Mouse (Mus musculus) heart, embryonic 12.5 days (tissue): ENCODE data around the gene Gm20388. TPM values are rescaled to one million over a fixed set of nuclear protein-coding genes. Genes with fewer than 3 reads are reported as not detected.

Experiments
- ATAC-seq: fragments of 200-750 bp; cut with Nextera tagmentation; 2 replicates; pipeline ENCODE4 v1.8.0; 2017; ENCODE audit warnings: moderate TSS enrichment, moderate library complexity; ENCODE audit not compliant: insufficient number of reproducible peaks, low FRiP score
- H3K27ac ChIP-seq: fragments of 300-500 bp; sonication (generic); 2 replicates; pipeline ENCODE4 v1.5.1; 2016; ENCODE audit warnings: mild to moderate bottlenecking, moderate library complexity; ENCODE audit not compliant: poor library complexity, severe bottlenecking
- H3K27me3 ChIP-seq: fragments of 300-500 bp; sonication (generic); replicated peaks from 2 replicates; pipeline ENCODE4 v1.6.1; 2016; ENCODE audit warnings: mild to moderate bottlenecking, moderate library complexity
- H3K36me3 ChIP-seq: fragments of 300-500 bp; sonication (generic); 2 replicates; pipeline ENCODE4 v1.6.1; 2016; ENCODE audit warnings: mild to moderate bottlenecking, moderate library complexity
- H3K4me1 ChIP-seq: fragments of 300-500 bp; sonication (generic); replicated peaks from 2 replicates; pipeline ENCODE4 v1.6.1; 2016; ENCODE audit warnings: mild to moderate bottlenecking
- H3K4me2 ChIP-seq: fragments of 300-500 bp; sonication (generic); 2 replicates; pipeline ENCODE4 v1.6.1; 2016; ENCODE audit warnings: mild to moderate bottlenecking, moderate library complexity
- H3K4me3 ChIP-seq: fragments of 300-500 bp; sonication (generic); 2 replicates; pipeline ENCODE4 v1.5.1; 2016; ENCODE audit warnings: mild to moderate bottlenecking
- H3K9ac ChIP-seq: fragments of 300-500 bp; sonication (generic); 2 replicates; pipeline ENCODE4 v1.6.1; 2016; ENCODE audit warnings: mild to moderate bottlenecking, moderate library complexity
- H3K9me3 ChIP-seq: fragments of 300-500 bp; sonication (generic); replicated peaks from 2 replicates; pipeline ENCODE4 v1.6.1; 2016; ENCODE audit warnings: mild to moderate bottlenecking, moderate library complexity
- WGBS: fragments of 180-500 bp; shearing (Covaris S2); methylation state at CpG from one replicate; pipeline ENCODE4 v1.1.7; 2016; 5-methylcytosine and 5-hydroxymethylcytosine counted together
- polyA plus RNA-seq: library from polyadenylated mRNA; unstranded; fragments of >200 nt; fragmentation: Nextera tagmentation; extraction: Ambion mirVana; gene quantifications from 2 replicates; pipeline ENCODE4 v1.2.1, GENCODE M21; 2016

The Gm20388 gene
- polyA plus RNA-seq, 1 experiment from 2014 or later = not detected

DNA sequence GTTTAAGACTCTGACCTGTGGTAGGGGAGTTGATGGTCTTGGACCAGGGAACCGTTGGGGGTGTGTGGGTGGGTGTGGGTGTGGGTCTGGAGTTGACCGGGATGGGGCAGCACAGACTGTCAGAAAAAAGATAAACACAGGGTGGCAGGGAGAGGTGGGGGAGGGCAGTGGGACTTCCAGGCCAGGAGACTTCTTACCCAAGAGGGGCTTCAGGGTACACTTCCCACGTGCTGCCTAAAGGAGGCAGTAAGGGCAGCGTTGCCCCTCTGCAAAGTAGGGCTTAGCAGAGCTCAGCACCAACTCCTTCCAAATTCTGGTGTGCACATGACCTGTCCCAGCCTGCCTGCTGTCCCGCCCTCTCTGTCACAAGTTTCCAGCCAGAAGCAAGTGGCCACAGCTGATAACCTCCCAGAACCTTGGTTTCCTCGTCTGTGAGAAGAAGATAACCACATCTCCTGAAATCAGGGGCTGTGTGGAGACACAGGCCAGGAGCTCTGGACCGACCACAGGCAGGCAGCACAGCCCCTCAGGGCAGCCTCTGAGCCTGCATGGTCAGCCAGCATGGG is 2808.9 kb downstream of the Gm20388 start:
- Histone ChIP-seq H3K4me3 (peak overlapping the region; percentile 24; the same call in 1 of the 2 replicates), H3K9me3 (no peaks in the 10 kb centered on the region), H3K36me3 (no peaks in the 10 kb centered on the region), H3K4me1 (peaks cover 51% of the 10 kb centered on the region), H3K9ac (peak overlapping the region; percentile 10; the same call in 1 of the 2 replicates), H3K27ac (peak overlapping the region; percentile 61), H3K27me3 (peaks cover 60% of the 10 kb centered on the region), H3K4me2 (peak overlapping the region; percentile 62)
- peak; percentile 92 for ATAC-seq
- whole genome bisulfite sequencing = 3% methylated on average over 7 of the region's 7 CpGs

DNA sequence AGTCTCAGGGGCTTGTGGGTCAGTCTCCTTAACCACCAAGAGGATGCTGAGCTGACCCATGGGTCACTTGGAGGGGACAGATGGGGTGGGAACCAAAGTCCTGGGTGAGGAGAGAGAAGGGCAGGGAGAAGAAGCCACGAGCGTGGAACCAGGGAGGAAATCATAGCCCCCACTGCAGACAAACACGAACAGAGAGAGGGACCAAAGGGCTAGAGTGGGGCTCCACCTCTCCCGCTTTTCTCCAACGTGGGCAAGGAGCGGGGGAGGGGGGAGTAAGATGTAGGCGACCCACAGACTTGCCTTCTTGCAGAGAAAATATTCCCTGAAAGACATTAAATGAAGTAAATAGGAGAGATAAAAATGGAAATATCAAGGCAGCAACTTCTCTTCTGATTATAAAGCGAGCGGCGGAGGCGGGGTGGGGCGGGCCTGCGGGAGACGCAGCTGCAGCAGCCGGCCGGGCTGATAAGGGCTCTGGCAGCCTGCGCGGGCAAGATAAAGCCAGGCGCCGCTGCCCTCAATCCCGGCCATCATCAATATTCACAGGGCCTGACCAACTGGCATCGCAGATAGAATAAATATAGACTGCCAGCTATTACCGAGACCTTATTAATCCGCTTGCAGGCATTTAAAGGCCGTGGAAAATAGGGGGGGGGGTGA is 2809.6 kb downstream of the Gm20388 start:
- H3K4me2 ChIP-seq = peak overlapping the region; percentile 62
- no peaks in the 10 kb centered on the region for H3K36me3 ChIP-seq
- H3K9me3 ChIP-seq = no peaks in the 10 kb centered on the region
- H3K27ac ChIP-seq = peak overlapping the region; percentile 61
- H3K27me3 ChIP-seq = peaks cover 54% of the 10 kb centered on the region
- 1% methylated on average over 25 of the region's 25 CpGs for WGBS
- peak overlapping the region; percentile 10; the same call in 1 of the 2 replicates for H3K9ac ChIP-seq
- ATAC-seq = peak; percentile 88
- H3K4me1 ChIP-seq = peaks cover 51% of the 10 kb centered on the region
- peak overlapping the region; percentile 24 for H3K4me3 ChIP-seq

DNA sequence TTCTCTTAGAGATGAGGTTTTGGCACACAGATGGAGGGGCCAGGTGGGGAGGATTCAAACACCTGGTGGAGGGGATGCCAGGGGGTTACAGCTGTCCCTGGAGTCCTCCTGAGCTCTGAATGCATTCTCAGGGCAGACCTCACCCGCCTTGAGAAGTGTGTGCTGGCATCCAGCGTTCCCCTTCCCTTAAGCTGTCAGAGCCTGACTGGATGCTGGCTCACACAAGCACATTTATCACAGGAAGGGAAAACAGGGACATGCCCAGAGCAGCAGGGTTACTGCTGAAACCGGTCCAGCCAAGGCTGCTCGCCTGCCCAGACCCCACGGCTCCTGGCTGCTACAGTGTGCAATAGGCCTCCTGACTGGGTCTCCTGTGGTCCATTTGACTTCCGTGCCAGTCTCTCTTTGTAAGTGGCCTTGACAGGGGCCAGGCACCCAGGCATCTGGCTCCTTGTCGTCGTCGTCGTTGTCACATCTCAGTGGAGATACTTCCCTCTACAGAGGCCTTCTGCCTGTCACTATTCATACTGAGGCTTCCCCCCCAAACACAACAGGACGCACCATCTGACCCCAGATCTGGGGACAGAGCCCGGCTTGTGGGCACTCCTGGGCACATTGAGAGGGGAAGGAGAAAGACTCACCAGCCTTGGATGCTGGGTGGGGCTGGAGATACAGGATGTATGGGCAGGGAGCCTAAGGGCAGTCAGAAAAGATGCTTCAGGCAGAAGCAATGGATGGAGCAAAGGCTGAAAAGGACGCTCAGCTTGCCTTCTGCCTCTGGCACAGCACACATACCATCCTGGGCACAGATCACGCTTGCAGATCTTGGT is 2810.4 kb downstream of the Gm20388 start:
- Histone ChIP-seq H3K27me3 (peaks cover 53% of the 10 kb centered on the region), H3K9ac (0 out of 2 replicates have a peak overlapping the region, but pooled peaks have one; percentile 20), H3K4me2 (peak overlapping the region; percentile 62), H3K4me1 (peaks cover 51% of the 10 kb centered on the region), H3K27ac (peak overlapping the region; percentile 50), H3K4me3 (peak overlapping the region; percentile 24; the same call in 1 of the 2 replicates), H3K9me3 (no peaks in the 10 kb centered on the region), H3K36me3 (no peaks in the 10 kb centered on the region)
- 26% methylated on average over 14 of the region's 14 CpGs for WGBS
- peak; percentile 33 for ATAC-seq

DNA sequence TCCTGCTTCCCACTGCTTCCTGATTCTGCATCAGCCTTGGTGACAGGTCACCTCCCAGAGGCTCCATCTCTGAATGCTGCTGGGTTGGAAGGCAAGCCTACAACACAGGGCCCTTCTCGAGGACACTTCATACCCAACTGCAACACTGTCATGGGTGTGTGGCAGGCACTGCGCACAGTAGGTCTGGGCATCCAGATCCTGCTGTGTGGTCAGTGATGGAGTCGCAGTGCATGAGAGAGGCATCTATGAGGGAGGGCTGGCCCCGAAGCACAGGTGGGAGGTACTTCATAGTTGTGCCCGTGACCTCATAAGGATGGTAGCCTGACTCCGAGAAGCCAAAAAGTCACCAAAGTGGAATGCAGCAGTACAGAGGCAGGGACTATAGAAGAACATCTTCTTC is 2814.5 kb downstream of the Gm20388 start:
- Histone ChIP-seq H3K27me3 (peaks cover 58% of the 10 kb centered on the region), H3K9me3 (no peaks in the 10 kb centered on the region), H3K4me1 (peaks cover 45% of the 10 kb centered on the region), H3K36me3 (no peaks in the 10 kb centered on the region), H3K4me2 (no peak overlapping the region), H3K9ac (no peak overlapping the region), H3K27ac (no peak overlapping the region), H3K4me3 (no peak overlapping the region)
- ATAC-seq = no peak
- WGBS = 93% methylated on average over 6 of the region's 6 CpGs

DNA sequence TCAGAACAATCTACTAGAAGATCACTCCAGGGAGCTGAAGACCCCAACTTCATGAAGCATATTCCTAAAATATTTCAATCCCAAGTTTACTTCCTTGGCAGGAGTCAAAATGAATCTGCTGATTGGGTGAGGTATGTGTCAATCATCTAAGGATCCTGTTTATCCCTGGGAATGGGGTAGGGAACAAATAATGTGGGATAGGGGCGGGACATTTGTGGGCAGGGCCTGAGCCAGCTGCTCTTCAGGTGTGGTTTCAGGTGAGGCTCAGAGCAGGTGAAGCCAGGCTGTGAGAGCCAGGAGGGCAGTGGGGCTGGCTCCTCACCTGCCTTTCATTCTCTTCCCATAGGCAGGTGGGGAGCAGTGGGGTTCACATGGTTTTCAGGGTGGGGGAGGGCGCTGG is 2816.1 kb downstream of the Gm20388 start:
- H3K9me3 ChIP-seq = no peaks in the 10 kb centered on the region
- no peak overlapping the region for H3K27ac ChIP-seq
- H3K4me1 ChIP-seq = peaks cover 29% of the 10 kb centered on the region
- peaks cover 62% of the 10 kb centered on the region for H3K27me3 ChIP-seq
- H3K36me3 ChIP-seq = no peaks in the 10 kb centered on the region
- no peak overlapping the region for H3K4me2 ChIP-seq
- no peak overlapping the region for H3K4me3 ChIP-seq
- no peak for ATAC-seq
- no peak overlapping the region for H3K9ac ChIP-seq
- 74% methylated on average over 2 of the region's 2 CpGs for WGBS

DNA sequence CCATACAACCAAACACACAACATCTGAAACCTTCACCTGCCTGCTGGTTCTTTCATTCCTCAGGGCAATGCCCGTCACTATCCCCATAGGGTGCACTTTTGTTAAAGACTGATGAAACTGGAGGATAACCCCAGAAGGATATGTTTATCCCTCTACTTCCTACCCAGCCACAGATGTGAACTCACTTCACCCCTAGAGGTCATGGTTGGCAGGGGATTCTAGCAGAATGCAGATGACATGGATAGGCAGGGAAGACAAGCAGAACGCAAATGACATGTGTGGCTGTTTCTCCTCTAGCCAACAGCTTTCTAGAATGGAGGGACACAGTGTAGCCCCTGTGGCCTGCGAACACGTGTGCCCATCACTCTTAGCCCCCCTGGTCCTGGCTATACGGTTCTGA is 2816.8 kb downstream of the Gm20388 start:
- H3K27me3 ChIP-seq = peaks cover 63% of the 10 kb centered on the region
- WGBS = 67% methylated on average over 5 of the region's 5 CpGs
- no peak for ATAC-seq
- H3K9me3 ChIP-seq = no peaks in the 10 kb centered on the region
- H3K9ac ChIP-seq = no peak overlapping the region
- H3K4me3 ChIP-seq = no peak overlapping the region
- no peaks in the 10 kb centered on the region for H3K36me3 ChIP-seq
- 0 out of 2 replicates have a peak, but pooled peaks cover 23% of the 10 kb centered on the region for H3K4me1 ChIP-seq
- no peak overlapping the region for H3K4me2 ChIP-seq
- no peak overlapping the region for H3K27ac ChIP-seq

DNA sequence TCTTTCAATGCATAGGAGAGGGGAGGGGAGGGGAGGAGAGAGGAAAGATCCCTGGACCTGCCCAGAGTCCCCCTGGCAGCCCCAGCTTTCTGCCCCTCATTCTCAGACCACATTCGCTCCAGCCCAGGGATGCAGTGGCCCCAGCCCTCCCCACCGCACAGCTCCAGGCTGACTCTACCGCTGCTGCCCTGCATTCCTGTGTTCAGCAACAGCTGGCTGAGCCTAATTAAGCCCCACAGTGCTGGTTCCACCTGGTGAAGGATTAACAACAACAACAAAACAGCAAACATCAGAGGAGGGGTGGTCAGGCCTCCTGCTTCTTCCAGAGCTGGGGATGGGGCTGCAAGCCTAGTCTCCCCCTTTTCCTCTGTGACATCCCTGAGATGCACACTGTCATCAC is 2818.0 kb downstream of the Gm20388 start:
- H3K9ac ChIP-seq = no peak overlapping the region
- ATAC-seq = no peak

DNA sequence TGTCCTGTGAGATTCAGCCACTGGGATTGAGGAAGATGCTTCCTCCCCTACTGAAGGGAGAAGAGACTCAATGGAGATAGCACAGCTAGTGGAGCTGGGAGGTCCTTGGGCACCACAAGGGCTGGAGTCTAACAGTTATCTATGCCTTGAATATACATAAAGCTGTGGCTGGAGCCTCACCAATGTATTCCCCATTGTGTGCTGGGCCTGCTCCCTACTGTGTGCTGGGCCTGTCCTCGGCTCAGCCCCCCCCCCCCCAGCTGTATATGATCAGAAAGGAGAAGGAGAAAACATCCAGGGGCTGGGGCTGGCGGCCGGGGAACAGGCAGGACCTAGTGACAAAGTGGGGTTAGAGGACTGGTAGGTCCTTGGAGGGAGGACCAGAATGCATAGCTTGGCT is 2824.5 kb downstream of the Gm20388 start:
- H3K9ac ChIP-seq = no peak overlapping the region
- H3K9me3 ChIP-seq = no peaks in the 10 kb centered on the region
- no peak overlapping the region for H3K4me3 ChIP-seq
- H3K27ac ChIP-seq = peak overlapping the region; percentile 64; the same call in 1 of the 2 replicates
- peak overlapping the region; percentile 54 for H3K4me2 ChIP-seq
- no peak for ATAC-seq
- no peaks in the 10 kb centered on the region for H3K36me3 ChIP-seq
- WGBS = 54% methylated on average over 3 of the region's 3 CpGs
- H3K27me3 ChIP-seq = peaks cover 60% of the 10 kb centered on the region
- H3K4me1 ChIP-seq = peaks cover 36% of the 10 kb centered on the region

More for the DNA sequence above, 2818.0 kb downstream of the Gm20388 start:
- Histone ChIP-seq H3K9me3 (no peaks in the 10 kb centered on the region), H3K4me1 (0 out of 2 replicates have a peak, but pooled peaks cover 17% of the 10 kb centered on the region), H3K4me2 (no peak overlapping the region), H3K27ac (no peak overlapping the region), H3K27me3 (peaks cover 64% of the 10 kb centered on the region), H3K4me3 (no peak overlapping the region), H3K36me3 (no peaks in the 10 kb centered on the region)
- 34% methylated on average over 3 of the region's 3 CpGs for WGBS

DNA sequence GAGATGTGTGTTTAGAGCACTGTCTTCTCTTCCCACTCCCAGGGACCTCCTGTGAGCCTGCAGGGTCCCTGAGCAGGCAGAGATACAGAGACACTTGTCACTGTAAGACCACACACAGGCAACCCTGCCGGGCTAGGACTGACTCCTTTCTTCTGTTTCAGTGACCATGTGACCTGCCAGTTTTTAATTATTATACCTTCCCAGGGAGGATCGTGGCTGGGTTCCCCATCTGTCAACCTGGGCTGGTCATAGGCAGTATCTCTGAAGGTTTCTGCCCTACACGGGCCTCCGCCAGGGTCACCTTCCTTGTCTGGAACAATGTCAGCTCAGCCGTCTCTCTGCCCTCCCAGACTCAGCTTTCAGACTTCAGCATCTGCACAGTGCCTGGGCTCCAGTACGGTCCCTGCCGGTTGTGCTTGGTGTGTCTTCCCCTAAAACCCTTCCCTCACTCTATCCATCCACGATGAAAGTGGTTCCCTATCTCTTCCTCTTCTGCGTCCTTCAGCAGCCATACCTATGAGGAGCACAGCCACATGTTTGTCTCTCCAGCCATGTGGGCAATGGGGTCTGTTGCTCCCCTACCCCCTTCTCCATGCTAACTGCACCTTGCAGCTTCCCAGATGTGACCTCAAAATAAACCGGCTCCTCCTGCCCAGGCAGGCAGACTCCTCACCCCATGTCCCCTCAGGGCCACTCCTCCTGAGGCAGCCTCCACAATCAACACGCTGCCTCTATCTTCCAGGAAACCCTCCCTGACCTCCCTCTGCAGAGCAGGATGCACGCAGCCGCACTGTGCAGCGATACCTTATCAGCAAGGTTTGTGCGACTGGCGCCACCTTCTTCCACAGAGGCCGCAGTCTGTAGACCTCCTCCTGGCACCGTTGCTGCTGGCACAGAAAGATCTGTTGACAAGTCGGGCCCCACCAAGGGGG is 2825.2 kb downstream of the Gm20388 start:
- ATAC-seq = peak; percentile 84
- Histone ChIP-seq H3K27ac (peak overlapping the region; percentile 64), H3K9ac (no peak overlapping the region), H3K27me3 (peaks cover 66% of the 10 kb centered on the region), H3K36me3 (no peaks in the 10 kb centered on the region), H3K4me1 (peaks cover 36% of the 10 kb centered on the region), H3K4me2 (peak overlapping the region; percentile 54), H3K9me3 (no peaks in the 10 kb centered on the region), H3K4me3 (peak overlapping the region; percentile 6; the same call in 1 of the 2 replicates)
- 14% methylated on average over 19 of the region's 19 CpGs for WGBS

DNA sequence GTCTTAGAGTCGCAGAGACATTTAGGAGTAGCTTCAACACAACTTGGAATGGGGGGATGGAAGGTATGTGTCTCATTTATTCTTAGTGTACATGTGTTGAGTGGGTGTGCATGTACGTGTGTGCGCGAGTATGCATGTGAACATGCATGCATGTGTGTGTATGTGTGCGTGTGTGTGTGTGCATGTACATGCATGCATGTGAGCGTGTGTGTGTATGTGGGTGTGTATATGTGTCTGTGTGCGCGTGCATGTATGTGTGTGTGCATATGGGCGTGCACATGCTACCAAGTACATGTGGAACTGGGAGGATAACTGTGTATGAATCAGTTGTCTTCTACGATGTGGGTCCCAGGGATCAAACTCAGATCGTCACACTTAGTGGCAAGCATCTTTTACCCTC is 2826.0 kb downstream of the Gm20388 start:
- no peak overlapping the region for H3K9ac ChIP-seq

More for the DNA sequence above, 2826.0 kb downstream of the Gm20388 start:
- Histone ChIP-seq H3K36me3 (no peaks in the 10 kb centered on the region), H3K4me3 (0 out of 2 replicates have a peak overlapping the region, but pooled peaks have one; percentile 6), H3K27ac (no peak overlapping the region), H3K27me3 (peaks cover 66% of the 10 kb centered on the region), H3K4me1 (peaks cover 36% of the 10 kb centered on the region), H3K4me2 (peak overlapping the region; percentile 54), H3K9me3 (no peaks in the 10 kb centered on the region)
- 80% methylated on average over 11 of the region's 11 CpGs for WGBS
- no peak for ATAC-seq
